Mouse (Mus musculus): ENCODE results near the gene Sh3pxd2a. TPM values are rescaled to one million over a fixed set of nuclear protein-coding genes. Genes with fewer than 3 reads are reported as not detected.

The Sh3pxd2a gene
- polyA plus RNA-seq, 1 experiment, result 5.5 TPM

- 81% methylated on average over 11 of the region's 11 CpGs for WGBS
- no peak for DNase-seq (ENCODE audit: low read depth, low spot score)
Measured at GRCm38 (mm10) chr19:47420539-47420938, 43.7 kb downstream of the Sh3pxd2a start.

GRCm38 (mm10) chr19:47419208-47419607 lies 45.0 kb downstream of the Sh3pxd2a start:
- DNase-seq (ENCODE audit: low read depth, low spot score), result no peak
- WGBS, result 78% methylated on average over 8 of the region's 8 CpGs

- 62% methylated on average over 12 of the region's 12 CpGs for whole genome bisulfite sequencing
- no peak for DNase-seq (ENCODE audit: low read depth, low spot score)
Measured at GRCm38 (mm10) chr19:47416161-47416560, 48.0 kb downstream of the Sh3pxd2a start.

GRCm38 (mm10) chr19:47414142-47414905 lies 49.9 kb downstream of the Sh3pxd2a start:
- no peak for DNase-seq (ENCODE audit: low read depth, low spot score)
- WGBS, result 82% methylated on average over 13 of the region's 13 CpGs

- 81% methylated on average over 6 of the region's 6 CpGs for WGBS
- no peak for DNase-seq (ENCODE audit: low read depth, low spot score)
Measured at GRCm38 (mm10) chr19:47413458-47414005, 50.7 kb downstream of the Sh3pxd2a start.

GRCm38 (mm10) chr19:47412566-47413248 lies 51.5 kb downstream of the Sh3pxd2a start:
- WGBS, result 30% methylated on average over 11 of the region's 11 CpGs
- DNase-seq (ENCODE audit: low read depth, low spot score), result no peak

GRCm38 (mm10) chr19:47410301-47410700 lies 53.9 kb downstream of the Sh3pxd2a start:
- WGBS, result 96% methylated on average over 6 of the region's 6 CpGs
- DNase-seq (ENCODE audit: low read depth, low spot score), result no peak

- no peak for DNase-seq (ENCODE audit: low read depth, low spot score)
Measured at GRCm38 (mm10) chr19:47409142-47409541, 55.1 kb downstream of the Sh3pxd2a start.

GRCm38 (mm10) chr19:47408656-47409055 lies 55.5 kb downstream of the Sh3pxd2a start:
- WGBS, result 80% methylated on average over 7 of the region's 7 CpGs
- no peak for DNase-seq (ENCODE audit: low read depth, low spot score)

- 92% methylated on average over 6 of the region's 6 CpGs for WGBS
- DNase-seq (ENCODE audit: low read depth, low spot score), result no peak
Measured at GRCm38 (mm10) chr19:47407332-47407731, 56.9 kb downstream of the Sh3pxd2a start.

GRCm38 (mm10) chr19:47406524-47406923 lies 57.7 kb downstream of the Sh3pxd2a start:
- DNase-seq (ENCODE audit: low read depth, low spot score), result no peak

GRCm38 (mm10) chr19:47405548-47405947 lies 58.7 kb downstream of the Sh3pxd2a start:
- no peak for DNase-seq (ENCODE audit: low read depth, low spot score)
- 87% methylated on average over 8 of the region's 8 CpGs for whole genome bisulfite sequencing

More at GRCm38 (mm10) chr19:47406524-47406923, 57.7 kb downstream of the Sh3pxd2a start:
- WGBS, result 58% methylated on average over 6 of the region's 6 CpGs

- DNase-seq (ENCODE audit: low read depth, low spot score), result no peak
- 41% methylated on average over 3 of the region's 3 CpGs for WGBS
Measured at GRCm38 (mm10) chr19:47403391-47404379, 60.5 kb downstream of the Sh3pxd2a start.

- WGBS, result 8% methylated on average over 6 of the region's 6 CpGs
- DNase-seq (ENCODE audit: low read depth, low spot score), result peak; percentile 86
Measured at GRCm38 (mm10) chr19:47402976-47403375, 61.2 kb downstream of the Sh3pxd2a start.

- no peak for DNase-seq (ENCODE audit: low read depth, low spot score)
- 36% methylated on average over 4 of the region's 4 CpGs for WGBS
Measured at GRCm38 (mm10) chr19:47402544-47402943, 61.7 kb downstream of the Sh3pxd2a start.

- no peak for DNase-seq (ENCODE audit: low read depth, low spot score)
- WGBS, result 54% methylated on average over 4 of the region's 4 CpGs
Measured at GRCm38 (mm10) chr19:47399709-47400108, 64.5 kb downstream of the Sh3pxd2a start.

GRCm38 (mm10) chr19:47399029-47399428 lies 65.2 kb downstream of the Sh3pxd2a start:
- 97% methylated on average over 11 of the region's 11 CpGs for WGBS
- no peak for DNase-seq (ENCODE audit: low read depth, low spot score)

GRCm38 (mm10) chr19:47397882-47398671 lies 66.1 kb downstream of the Sh3pxd2a start:
- no peak for DNase-seq (ENCODE audit: low read depth, low spot score)
- WGBS, result 79% methylated on average over 18 of the region's 18 CpGs

- 74% methylated on average over 4 of the region's 4 CpGs for WGBS
- DNase-seq (ENCODE audit: low read depth, low spot score), result no peak
Measured at GRCm38 (mm10) chr19:47395338-47395737, 68.9 kb downstream of the Sh3pxd2a start.
